Mouse (Mus musculus) thymus, postnatal 4 days (tissue): Measurements from ENCODE around the gene Ubxn11.
A peak's percentile ranks its signal among the peaks of the same experiment; 100 is the strongest.

Experiments
- DNase-seq: peaks from one replicate; pipeline ENCODE4 v3.0.0; 2021

Gene Ubxn11

GRCm38 (mm10) chr4:134101979-134102741 lies at the start of gene Ubxn11:
Gene Ubxn11 (plus strand): TSS chr4:134102570.
- DNase-seq = peak; percentile 87

- DNase-seq = no peak
Observed at GRCm38 (mm10) chr4:134053538-134053937, 48.8 kb upstream of the Ubxn11 start, which contains the start of gene Zfp683. Gene Zfp683 (plus strand): TSS chr4:134053838.

- DNase-seq = peak; percentile 66
Observed at GRCm38 (mm10) chr4:134058166-134058715, 44.1 kb upstream of the Ubxn11 start.

- no peak for DNase-seq
Observed at GRCm38 (mm10) chr4:134058908-134059307, 43.5 kb upstream of the Ubxn11 start.

- no peak for DNase-seq
Observed at GRCm38 (mm10) chr4:134060135-134060865, 42.1 kb upstream of the Ubxn11 start, which contains the start of gene Crybg2. Gene Crybg2 (plus strand): TSS chr4:134060815.

- DNase-seq = peak; percentile 83
Observed at GRCm38 (mm10) chr4:134061166-134061830, 41.1 kb upstream of the Ubxn11 start.

- DNase-seq = peak; percentile 65
Observed at GRCm38 (mm10) chr4:134061944-134062446, 40.4 kb upstream of the Ubxn11 start.

- no peak for DNase-seq
Observed at GRCm38 (mm10) chr4:134062561-134062960, 39.8 kb upstream of the Ubxn11 start.

- no peak for DNase-seq
Observed at GRCm38 (mm10) chr4:134065431-134066004, 36.9 kb upstream of the Ubxn11 start.

GRCm38 (mm10) chr4:134067383-134067782 lies 35.0 kb upstream of the Ubxn11 start:
- DNase-seq = no peak

- no peak for DNase-seq
Observed at GRCm38 (mm10) chr4:134067833-134068544, 34.4 kb upstream of the Ubxn11 start.

- DNase-seq = no peak
Observed at GRCm38 (mm10) chr4:134068793-134069580, 33.4 kb upstream of the Ubxn11 start.

GRCm38 (mm10) chr4:134078694-134079093 lies 23.7 kb upstream of the Ubxn11 start:
- DNase-seq = peak; percentile 76

- no peak for DNase-seq
Observed at GRCm38 (mm10) chr4:134080674-134081073, 21.7 kb upstream of the Ubxn11 start.

- peak; percentile 88 for DNase-seq
Observed at GRCm38 (mm10) chr4:134081730-134082386, 20.5 kb upstream of the Ubxn11 start.

GRCm38 (mm10) chr4:134082460-134082859 lies 19.9 kb upstream of the Ubxn11 start:
- DNase-seq = no peak

- no peak for DNase-seq
Observed at GRCm38 (mm10) chr4:134084999-134085398, 17.4 kb upstream of the Ubxn11 start.

GRCm38 (mm10) chr4:134087412-134087811 lies 15.0 kb upstream of the Ubxn11 start:
- DNase-seq = peak; percentile 59

GRCm38 (mm10) chr4:134089029-134089428 lies 13.3 kb upstream of the Ubxn11 start:
- no peak for DNase-seq

GRCm38 (mm10) chr4:134090521-134091224 lies 11.7 kb upstream of the Ubxn11 start:
- DNase-seq = no peak
